Mouse (Mus musculus): ENCODE data around the gene Bcl6b. TPM values are rescaled to one million over a fixed set of nuclear protein-coding genes. Genes with fewer than 3 reads are reported as not detected.

Gene Bcl6b
- polyA plus RNA-seq, 1 experiment: 1.9 TPM

DNA sequence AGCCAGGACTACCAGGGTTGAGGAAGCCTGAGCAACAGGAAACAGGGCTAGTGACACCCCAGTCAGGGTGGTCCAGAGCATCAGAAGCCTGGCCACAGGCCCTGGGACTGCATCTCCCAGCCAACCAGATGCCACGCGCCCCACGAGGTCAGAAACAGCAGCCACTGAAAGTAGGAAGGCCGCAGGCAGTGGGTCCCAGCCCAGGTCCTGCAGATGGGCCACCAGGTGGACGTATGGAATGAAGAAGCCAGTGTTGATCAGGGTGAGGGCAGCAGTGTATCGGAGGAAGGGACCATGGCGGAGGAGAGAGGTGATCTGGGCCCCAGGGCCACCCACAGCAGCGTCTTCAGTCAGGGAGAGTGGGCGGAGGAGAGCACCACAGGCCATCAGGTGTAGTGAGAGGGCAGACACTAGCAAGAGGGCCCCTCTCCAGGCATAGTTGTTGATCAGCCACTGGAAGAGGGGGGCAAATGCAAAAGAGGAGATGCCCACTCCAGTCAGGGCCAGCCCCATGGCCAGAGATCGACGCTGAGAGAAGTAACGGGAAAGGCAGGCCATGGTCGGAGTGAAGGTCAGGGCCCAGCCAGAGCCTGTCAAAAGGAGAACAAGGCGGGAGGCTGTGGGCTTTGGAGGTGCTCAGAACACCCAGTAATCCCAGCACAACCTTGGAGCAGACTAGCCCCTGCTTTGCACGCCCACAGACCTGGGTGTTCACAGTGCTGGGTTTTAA lies 10.7 kb downstream of the Bcl6b start:
- H3K27me3 ChIP-seq (ENCODE audit: control insufficient read depth, insufficient read depth, low read length): no peaks in the 10 kb centered on the region; the same call in none of the 2 replicates
- peaks cover 34% of the 10 kb centered on the region for H3K4me1 ChIP-seq (ENCODE audit: control insufficient read depth, insufficient read depth, low read length)
- TF ChIP-seq CTCF (IDR thresholded peaks at IDR 0.05; ENCODE audit: control insufficient read depth, insufficient read depth, insufficient replicate concordance, low read depth, low read length) (no peak), POLR2A (IDR thresholded peaks at IDR 0.05; ENCODE audit: control insufficient read depth, low read depth, low read length) (no peak)
- no peak overlapping the region for H3K27ac ChIP-seq (ENCODE audit: control insufficient read depth, insufficient read depth, low read depth, low read length)
- no peak overlapping the region for H3K4me3 ChIP-seq (ENCODE audit: control insufficient read depth, low read depth, low read length)
- no peaks in the 10 kb centered on the region for H3K36me3 ChIP-seq (ENCODE audit: control insufficient read depth, insufficient read depth, low read length)

DNA sequence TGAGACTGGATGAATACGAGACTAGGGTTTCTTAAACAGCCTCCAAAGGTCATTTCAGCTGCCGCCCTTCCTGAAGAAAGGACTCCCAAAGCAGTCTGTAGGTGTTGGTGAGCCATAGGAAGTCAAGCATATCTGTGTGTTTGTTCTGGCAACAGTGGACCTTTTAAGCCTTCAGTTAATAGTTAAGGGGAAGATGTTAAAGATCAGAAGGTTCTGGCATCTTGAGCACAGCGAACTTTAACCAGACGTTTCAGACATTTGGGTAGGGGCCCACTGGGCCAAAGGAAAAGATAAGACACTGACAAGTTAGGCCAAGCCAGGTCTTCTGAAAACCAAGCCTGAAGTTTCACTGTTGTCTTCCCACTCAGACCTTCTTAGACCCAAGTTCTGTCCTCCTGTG lies 11.6 kb downstream of the Bcl6b start:
- TF ChIP-seq CTCF (IDR thresholded peaks at IDR 0.05; ENCODE audit: control insufficient read depth, insufficient read depth, insufficient replicate concordance, low read depth, low read length) (no peak), POLR2A (IDR thresholded peaks at IDR 0.05; ENCODE audit: control insufficient read depth, low read depth, low read length) (no peak)
- Histone ChIP-seq H3K4me1 (ENCODE audit: control insufficient read depth, insufficient read depth, low read length) (peaks cover 36% of the 10 kb centered on the region), H3K36me3 (ENCODE audit: control insufficient read depth, insufficient read depth, low read length) (no peaks in the 10 kb centered on the region), H3K4me3 (ENCODE audit: control insufficient read depth, low read depth, low read length) (no peak overlapping the region), H3K27ac (ENCODE audit: control insufficient read depth, insufficient read depth, low read depth, low read length) (no peak overlapping the region), H3K27me3 (ENCODE audit: control insufficient read depth, insufficient read depth, low read length) (no peaks in the 10 kb centered on the region; the same call in none of the 2 replicates)

DNA sequence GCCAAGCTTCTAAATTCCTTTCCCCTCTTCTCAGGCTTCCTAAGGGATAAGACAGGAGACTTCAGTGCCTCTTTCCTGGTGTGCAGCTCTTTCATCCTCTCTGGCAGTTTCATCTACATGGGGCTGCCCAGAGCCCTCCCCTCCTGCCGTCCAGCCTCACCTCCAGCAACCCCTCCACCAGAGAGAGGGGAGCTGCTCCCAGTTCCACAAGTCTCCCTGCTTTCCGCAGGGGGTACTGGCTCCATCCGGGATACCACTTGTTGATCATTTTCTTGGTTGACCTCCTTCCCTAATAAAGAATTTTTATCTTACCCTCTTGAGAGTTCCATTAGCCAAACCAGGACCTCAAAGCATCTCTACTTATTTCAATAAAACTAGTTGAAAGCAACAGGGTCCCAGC lies 13.5 kb downstream of the Bcl6b start:
- Histone ChIP-seq H3K27me3 (ENCODE audit: control insufficient read depth, insufficient read depth, low read length) (no peaks in the 10 kb centered on the region; the same call in none of the 2 replicates), H3K4me1 (ENCODE audit: control insufficient read depth, insufficient read depth, low read length) (peaks cover 33% of the 10 kb centered on the region)

DNA sequence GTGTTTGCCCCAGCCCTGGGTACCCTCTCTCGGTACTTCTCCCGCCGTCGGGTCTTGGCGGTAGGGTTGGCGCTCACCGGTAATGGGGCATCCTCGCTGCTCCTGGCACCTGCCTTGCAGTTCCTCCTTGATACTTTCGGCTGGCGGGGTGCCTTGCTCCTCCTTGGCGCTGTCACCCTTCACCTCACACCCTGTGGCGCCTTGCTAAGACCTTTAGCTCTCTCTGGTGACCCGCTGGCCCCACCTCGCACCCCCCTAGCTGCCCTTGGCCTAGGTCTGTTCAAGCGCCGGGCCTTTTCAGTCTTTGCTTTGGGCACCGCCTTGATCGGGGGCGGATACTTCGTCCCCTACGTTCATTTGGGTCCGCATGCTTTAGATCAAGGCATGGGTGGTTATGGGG lies 14.3 kb downstream of the Bcl6b start:
- Histone ChIP-seq H3K27ac (ENCODE audit: control insufficient read depth, insufficient read depth, low read depth, low read length) (no peak overlapping the region), H3K4me3 (ENCODE audit: control insufficient read depth, low read depth, low read length) (no peak overlapping the region), H3K4me1 (ENCODE audit: control insufficient read depth, insufficient read depth, low read length) (peaks cover 25% of the 10 kb centered on the region), H3K36me3 (ENCODE audit: control insufficient read depth, insufficient read depth, low read length) (no peaks in the 10 kb centered on the region), H3K27me3 (ENCODE audit: control insufficient read depth, insufficient read depth, low read length) (no peaks in the 10 kb centered on the region; the same call in 1 of the 2 replicates)
- TF ChIP-seq CTCF (IDR thresholded peaks at IDR 0.05; ENCODE audit: control insufficient read depth, insufficient read depth, insufficient replicate concordance, low read depth, low read length): no peak
- no peak for TF ChIP-seq POLR2A (IDR thresholded peaks at IDR 0.05; ENCODE audit: control insufficient read depth, low read depth, low read length)

More for the DNA sequence above, 13.5 kb downstream of the Bcl6b start:
- no peak for TF ChIP-seq POLR2A (IDR thresholded peaks at IDR 0.05; ENCODE audit: control insufficient read depth, low read depth, low read length)
- no peak for TF ChIP-seq CTCF (IDR thresholded peaks at IDR 0.05; ENCODE audit: control insufficient read depth, insufficient read depth, insufficient replicate concordance, low read depth, low read length)
- H3K36me3 ChIP-seq (ENCODE audit: control insufficient read depth, insufficient read depth, low read length): no peaks in the 10 kb centered on the region
- no peak overlapping the region for H3K4me3 ChIP-seq (ENCODE audit: control insufficient read depth, low read depth, low read length)
- no peak overlapping the region for H3K27ac ChIP-seq (ENCODE audit: control insufficient read depth, insufficient read depth, low read depth, low read length)

DNA sequence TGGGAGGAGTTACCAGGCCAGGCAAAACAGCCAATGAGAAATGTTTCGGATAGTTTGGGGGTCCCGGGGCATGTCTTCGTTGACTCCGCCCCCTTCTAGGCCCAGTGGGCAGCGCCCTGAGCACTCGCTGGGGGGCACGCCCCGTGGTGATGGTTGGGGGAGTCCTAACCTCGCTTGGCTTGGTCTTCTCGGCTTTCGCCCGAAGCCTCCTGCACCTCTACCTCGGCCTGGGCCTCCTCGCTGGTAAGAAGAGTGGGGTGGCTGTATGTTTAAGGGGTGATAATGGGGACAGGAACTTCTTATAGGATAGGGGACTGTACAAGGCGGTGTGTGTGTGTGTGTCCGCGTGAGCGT lies 14.8 kb downstream of the Bcl6b start:
- Histone ChIP-seq H3K4me3 (ENCODE audit: control insufficient read depth, low read depth, low read length) (peak overlapping the region; percentile 7), H3K27me3 (ENCODE audit: control insufficient read depth, insufficient read depth, low read length) (no peaks in the 10 kb centered on the region), H3K27ac (ENCODE audit: control insufficient read depth, insufficient read depth, low read depth, low read length) (no peak overlapping the region), H3K4me1 (ENCODE audit: control insufficient read depth, insufficient read depth, low read length) (peaks cover 22% of the 10 kb centered on the region), H3K36me3 (ENCODE audit: control insufficient read depth, insufficient read depth, low read length) (no peaks in the 10 kb centered on the region)
- TF ChIP-seq POLR2A (IDR thresholded peaks at IDR 0.05; ENCODE audit: control insufficient read depth, low read depth, low read length): no peak
- no peak for TF ChIP-seq CTCF (IDR thresholded peaks at IDR 0.05; ENCODE audit: control insufficient read depth, insufficient read depth, insufficient replicate concordance, low read depth, low read length)

GRCm38 (mm10) chr11:70214191-70214855 lies 15.3 kb downstream of the Bcl6b start:
- Histone ChIP-seq H3K36me3 (ENCODE audit: control insufficient read depth, insufficient read depth, low read length) (no peaks in the 10 kb centered on the region), H3K4me1 (ENCODE audit: control insufficient read depth, insufficient read depth, low read length) (peaks cover 22% of the 10 kb centered on the region), H3K27ac (ENCODE audit: control insufficient read depth, insufficient read depth, low read depth, low read length) (no peak overlapping the region), H3K4me3 (ENCODE audit: control insufficient read depth, low read depth, low read length) (peak overlapping the region; percentile 7), H3K27me3 (ENCODE audit: control insufficient read depth, insufficient read depth, low read length) (no peaks in the 10 kb centered on the region)
- TF ChIP-seq POLR2A (IDR thresholded peaks at IDR 0.05; ENCODE audit: control insufficient read depth, low read depth, low read length): no peak
- TF ChIP-seq CTCF (IDR thresholded peaks at IDR 0.05; ENCODE audit: control insufficient read depth, insufficient read depth, insufficient replicate concordance, low read depth, low read length): no peak

DNA sequence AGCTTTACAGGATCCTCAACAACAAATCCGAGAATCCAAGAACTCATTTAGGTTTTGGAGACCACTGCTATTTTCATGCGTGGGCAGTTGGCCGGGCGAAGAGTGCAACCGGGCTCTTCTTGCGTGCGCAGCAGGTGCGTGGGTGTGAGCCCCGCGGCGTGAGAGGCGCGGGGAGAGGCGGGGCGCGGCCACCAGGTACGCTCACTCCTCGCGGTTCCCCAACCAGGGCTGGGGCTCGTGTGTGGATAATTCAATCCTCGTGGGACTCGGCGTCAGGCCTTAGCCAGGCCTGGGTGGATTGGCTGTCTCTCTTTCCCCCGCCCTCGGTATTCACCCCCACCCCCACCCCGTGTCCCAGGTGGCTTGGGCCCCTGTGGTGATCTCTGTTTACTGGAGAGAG lies 15.9 kb downstream of the Bcl6b start:
- H3K36me3 ChIP-seq (ENCODE audit: control insufficient read depth, insufficient read depth, low read length): no peaks in the 10 kb centered on the region
- H3K27ac ChIP-seq (ENCODE audit: control insufficient read depth, insufficient read depth, low read depth, low read length): no peak overlapping the region
- H3K27me3 ChIP-seq (ENCODE audit: control insufficient read depth, insufficient read depth, low read length): no peaks in the 10 kb centered on the region
- H3K4me1 ChIP-seq (ENCODE audit: control insufficient read depth, insufficient read depth, low read length): peaks cover 22% of the 10 kb centered on the region
- no peak overlapping the region for H3K4me3 ChIP-seq (ENCODE audit: control insufficient read depth, low read depth, low read length)
- TF ChIP-seq CTCF (IDR thresholded peaks at IDR 0.05; ENCODE audit: control insufficient read depth, insufficient read depth, insufficient replicate concordance, low read depth, low read length) (no peak), POLR2A (IDR thresholded peaks at IDR 0.05; ENCODE audit: control insufficient read depth, low read depth, low read length) (no peak)

All from testis, adult 2 months (tissue).